Comparison of ENCODE assay signal across 8 mouse cellular contexts in genomic region chr11:101323609-101324008, GRCm38 (mm10). TPM values are rescaled to one million over a fixed set of nuclear protein-coding genes. Genes with fewer than 3 reads are reported as not detected.
DNase-seq lines count a peak whose midpoint lies in the region; ATAC-seq and TF ChIP-seq lines count a peak whose summit lies in the region.

No protein-coding gene starts in this region.

- no peaks in the 10 kb centered on the region; the same call in 1 of the 2 replicates for H3K36me3 ChIP-seq in testis, adult 2 months (ENCODE audit: control insufficient read depth, insufficient read depth, low read length)
- H3K36me3 ChIP-seq in midbrain, embryonic 13.5 days = peaks cover 77% of the 10 kb centered on the region
- H3K36me3 ChIP-seq in stomach, postnatal 0 days (ENCODE audit: control insufficient read depth, insufficient read depth, low read length) = peaks cover 35% of the 10 kb centered on the region

- TF ChIP-seq POLR2A in testis, adult 2 months (IDR thresholded peaks at IDR 0.05; ENCODE audit: control insufficient read depth, low read depth, low read length) = no peak

- no peaks in the 10 kb centered on the region for H3K27me3 ChIP-seq in testis, adult 2 months (ENCODE audit: control insufficient read depth, insufficient read depth, low read length)
- no peaks in the 10 kb centered on the region for H3K27me3 ChIP-seq in midbrain, embryonic 13.5 days
- no peaks in the 10 kb centered on the region for H3K27me3 ChIP-seq in stomach, postnatal 0 days (ENCODE audit: control insufficient read depth, insufficient read depth, low read length)

- no peaks in the 10 kb centered on the region for H3K9me3 ChIP-seq in midbrain, embryonic 13.5 days
- H3K9me3 ChIP-seq in stomach, postnatal 0 days (ENCODE audit: control insufficient read depth, low read length) = no peaks in the 10 kb centered on the region

- peak; percentile 58 for ATAC-seq in midbrain, embryonic 13.5 days
- ATAC-seq in stomach, postnatal 0 days (ENCODE audit: low FRiP score, low TSS enrichment) = peak; percentile 62

- no peak for DNase-seq in testis, postnatal 14 days (ENCODE audit: low spot score)
- DNase-seq in cerebellum, postnatal 25 days = peak; percentile 76 to 85
- DNase-seq in gastrocnemius, adult 2 months = peak; percentile 73
- peak; percentile 88 for DNase-seq in kidney, adult 18-20 months
- peak; percentile 52 to 59 for DNase-seq in left cerebral cortex, postnatal 36 days (ENCODE audit: low spot score in 2 of 2)
- peak; percentile 85 for DNase-seq in stomach, postnatal 0 days (ENCODE audit: low spot score)

- no peak overlapping the region for H3K9ac ChIP-seq in midbrain, embryonic 13.5 days (replicated peaks)
- H3K9ac ChIP-seq in stomach, postnatal 0 days (ENCODE audit: low read length) = no peak overlapping the region

- WGBS in midbrain, embryonic 13.5 days = 16% methylated on average over 4 of the region's 4 CpGs
- WGBS in stomach, postnatal 0 days = 5% methylated on average over 4 of the region's 4 CpGs

- intact Hi-C loops in gastrocnemius, adult 2 months (cut with DNase I) = loop anchor here (1.0 kb wide), 1 partner anchor 72 kb away; no protein-coding TSS in a partner anchor
- intact Hi-C loops in left cerebral cortex, postnatal 36 days (cut with DNase I) = loop anchor here (2.0 kb wide), 1 partner anchor 71 kb away; no protein-coding TSS in a partner anchor

- no peak overlapping the region for H3K27ac ChIP-seq in testis, adult 2 months (ENCODE audit: control insufficient read depth, insufficient read depth, low read depth, low read length)
- no peak overlapping the region for H3K27ac ChIP-seq in gastrocnemius, adult 2 months
- H3K27ac ChIP-seq in midbrain, embryonic 13.5 days = no peak overlapping the region
- H3K27ac ChIP-seq in stomach, postnatal 0 days (replicated peaks) = no peak overlapping the region

- peak; percentile 79; the same call in 1 of the 2 replicates for TF ChIP-seq CTCF in testis, adult 2 months (IDR thresholded peaks at IDR 0.05; ENCODE audit: control insufficient read depth, insufficient read depth, insufficient replicate concordance, low read depth, low read length)
- TF ChIP-seq CTCF in gastrocnemius, adult 2 months (IDR thresholded peaks at IDR 0.05) = peak; percentile 93
- TF ChIP-seq CTCF in stomach, postnatal 0 days (IDR thresholded peaks at IDR 0.05; ENCODE audit: low read depth) = peak; percentile 99

- no peak for TF ChIP-seq EP300 in stomach, postnatal 0 days (optimal IDR thresholded peaks at IDR 0.05)

- no peak overlapping the region for H3K4me3 ChIP-seq in testis, adult 2 months (ENCODE audit: control insufficient read depth, low read depth, low read length)
- no peak overlapping the region for H3K4me3 ChIP-seq in gastrocnemius, adult 2 months
- H3K4me3 ChIP-seq in midbrain, embryonic 13.5 days (replicated peaks) = no peak overlapping the region
- H3K4me3 ChIP-seq in stomach, postnatal 0 days (ENCODE audit: low read depth, low read length) = no peak overlapping the region

- no peaks in the 10 kb centered on the region for H3K4me1 ChIP-seq in testis, adult 2 months (ENCODE audit: control insufficient read depth, insufficient read depth, low read length)
- no peaks in the 10 kb centered on the region for H3K4me1 ChIP-seq in midbrain, embryonic 13.5 days (replicated peaks)
- no peaks in the 10 kb centered on the region for H3K4me1 ChIP-seq in stomach, postnatal 0 days (replicated peaks; ENCODE audit: control insufficient read depth, insufficient read depth)

- no peak overlapping the region for H3K4me2 ChIP-seq in midbrain, embryonic 13.5 days (replicated peaks)
- H3K4me2 ChIP-seq in stomach, postnatal 0 days (replicated peaks; ENCODE audit: low read depth) = no peak overlapping the region

RNA-seq across cellular contexts. Expression of gene Aoc2, which starts 1.3 kb away (rescaled TPM):
- 4.7 TPM in 2 replicates for polyA plus RNA-seq in testis, adult 2 months (2012; rRNA removed)
- 1 to 10 TPM in 1 of 2 experiments, under 1 TPM in 1; 0.64 to 1.4 TPM for total RNA-seq in gastrocnemius, adult 2 months (2021)
- total RNA-seq in left cerebral cortex, postnatal 36 days (2021) = 1 to 10 TPM; 4.4 to 7.2 TPM
- 2.4 and 2.5 TPM in 2 replicates for polyA plus RNA-seq in midbrain, embryonic 13.5 days (2015; fragmentation: Nextera tagmentation; extraction: Ambion mirVana)
- polyA plus RNA-seq in stomach, postnatal 0 days (2015; fragmentation: Nextera tagmentation; extraction: Ambion mirVana) = 0.39 and 0.41 TPM in 2 replicates

RNA-seq across cellular contexts. Expression of gene Aoc3, which starts 6.8 kb away (rescaled TPM):
- 4.2 and 4.4 TPM in 2 replicates for polyA plus RNA-seq in testis, adult 2 months (2012; rRNA removed)
- 1 to 10 TPM; 4.0 to 6.1 TPM for total RNA-seq in gastrocnemius, adult 2 months (2021)
- under 1 TPM; 0.76 to 0.79 TPM for total RNA-seq in left cerebral cortex, postnatal 36 days (2021)
- not detected in 2 replicates for polyA plus RNA-seq in midbrain, embryonic 13.5 days (2015; fragmentation: Nextera tagmentation; extraction: Ambion mirVana)
- polyA plus RNA-seq in stomach, postnatal 0 days (2015; fragmentation: Nextera tagmentation; extraction: Ambion mirVana) = 5.1 TPM in 2 replicates

RNA-seq across cellular contexts. Expression of gene Psme3, which starts 7.6 kb away (rescaled TPM):
- polyA plus RNA-seq in testis, adult 2 months (2012; rRNA removed) = 59.1 and 74.5 TPM in 2 replicates
- 10 to 100 TPM; 70.0 to 71.6 TPM for total RNA-seq in gastrocnemius, adult 2 months (2021)
- total RNA-seq in left cerebral cortex, postnatal 36 days (2021) = 100 to 1,000 TPM; 114 to 133 TPM
- polyA plus RNA-seq in midbrain, embryonic 13.5 days (2015; fragmentation: Nextera tagmentation; extraction: Ambion mirVana) = 126 and 134 TPM in 2 replicates
- 64.2 and 66.9 TPM in 2 replicates for polyA plus RNA-seq in stomach, postnatal 0 days (2015; fragmentation: Nextera tagmentation; extraction: Ambion mirVana)

RNA-seq across cellular contexts. Expression of gene Becn1, which starts 21.5 kb away (rescaled TPM):
- 111 and 116 TPM in 2 replicates for polyA plus RNA-seq in testis, adult 2 months (2012; rRNA removed)
- 10 to 100 TPM; 79.6 to 85.8 TPM for total RNA-seq in gastrocnemius, adult 2 months (2021)
- total RNA-seq in left cerebral cortex, postnatal 36 days (2021) = 100 to 1,000 TPM; 206 to 237 TPM
- polyA plus RNA-seq in midbrain, embryonic 13.5 days (2015; fragmentation: Nextera tagmentation; extraction: Ambion mirVana) = 178 and 194 TPM in 2 replicates
- polyA plus RNA-seq in stomach, postnatal 0 days (2015; fragmentation: Nextera tagmentation; extraction: Ambion mirVana) = 102 and 110 TPM in 2 replicates

RNA-seq across cellular contexts. Expression of gene G6pc, which starts 43.8 kb away (rescaled TPM):
- polyA plus RNA-seq in testis, adult 2 months (2012; rRNA removed) = not detected in 2 replicates
- total RNA-seq in gastrocnemius, adult 2 months (2021) = not detected
- total RNA-seq in left cerebral cortex, postnatal 36 days (2021) = not detected
- not detected in 2 replicates for polyA plus RNA-seq in midbrain, embryonic 13.5 days (2015; fragmentation: Nextera tagmentation; extraction: Ambion mirVana)
- 0.27 and 0.35 TPM in 2 replicates for polyA plus RNA-seq in stomach, postnatal 0 days (2015; fragmentation: Nextera tagmentation; extraction: Ambion mirVana)
